Mouse (Mus musculus) left cerebral cortex, postnatal 14 days (tissue): Measurements from ENCODE around the gene Rxra. TPM values are rescaled to one million over a fixed set of nuclear protein-coding genes. Genes with fewer than 3 reads are reported as not detected.

Experiments
- DNase-seq, 2 experiments: peaks; one replicate each; pipeline ENCODE4 v3.0.0; 2021 to 2022; ENCODE audit warnings: low spot score in 2 of 2, mixed read lengths in 1 of 2
- intact Hi-C: fragments of 180-260 bp; cut with DNase I; formaldehyde crosslinking; loops from one replicate; pipeline ENCODE4 v1.15.1; 2025
- total RNA-seq, 2 experiments: library from RNA; stranded (reverse); gene quantifications; 2 replicates each; pipeline ENCODE4 v1.2.3; 2021

Gene Rxra
- total RNA-seq, 2 experiments from 2014 or later = 15.6 to 16.2 TPM

GRCm38 (mm10) chr2:27775006-27775405 is 98.8 kb downstream of the Rxra start:
- intact Hi-C loops = loop anchor here (10.0 kb wide), 1 partner anchor 430 kb away; no protein-coding TSS in a partner anchor
- no peak for DNase-seq

GRCm38 (mm10) chr2:27775625-27776024 is 99.4 kb downstream of the Rxra start:
- intact Hi-C loops = loop anchor here (10.0 kb wide), 1 partner anchor 429 kb away; no protein-coding TSS in a partner anchor
- DNase-seq = no peak

DNA sequence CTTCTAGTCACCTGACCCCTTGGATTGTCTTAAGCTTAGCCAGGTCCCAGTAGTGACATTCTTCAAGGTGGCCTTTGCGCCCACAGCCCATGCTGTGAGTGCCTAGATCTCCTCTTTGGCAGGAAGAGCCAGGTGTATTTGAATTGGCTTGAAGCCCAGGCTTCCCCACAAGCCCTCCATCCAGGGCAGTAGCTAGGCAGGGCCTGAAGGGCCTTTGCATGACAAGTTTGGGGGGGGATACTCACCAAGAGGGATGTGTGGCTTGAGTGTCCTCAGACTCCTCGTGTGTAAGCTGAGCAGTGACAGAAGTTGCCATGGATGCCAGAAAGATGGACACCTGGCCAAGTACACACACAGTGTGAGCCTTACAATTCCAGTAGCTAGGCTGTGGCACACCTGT is 101.5 kb downstream of the Rxra start:
- intact Hi-C loops = loop anchor here (10.0 kb wide), 1 partner anchor 427 kb away; no protein-coding TSS in a partner anchor
- DNase-seq = no peak

GRCm38 (mm10) chr2:27778289-27778688 is 102.0 kb downstream of the Rxra start:
- DNase-seq = no peak
- intact Hi-C loops = loop anchor here (10.0 kb wide), 1 partner anchor 427 kb away; no protein-coding TSS in a partner anchor

- DNase-seq = no peak
- intact Hi-C loops = loop anchor here (10.0 kb wide), 1 partner anchor 425 kb away; no protein-coding TSS in a partner anchor
These were observed 103.1 kb downstream of the Rxra start for GRCm38 (mm10) chr2:27779291-27779866.

DNA sequence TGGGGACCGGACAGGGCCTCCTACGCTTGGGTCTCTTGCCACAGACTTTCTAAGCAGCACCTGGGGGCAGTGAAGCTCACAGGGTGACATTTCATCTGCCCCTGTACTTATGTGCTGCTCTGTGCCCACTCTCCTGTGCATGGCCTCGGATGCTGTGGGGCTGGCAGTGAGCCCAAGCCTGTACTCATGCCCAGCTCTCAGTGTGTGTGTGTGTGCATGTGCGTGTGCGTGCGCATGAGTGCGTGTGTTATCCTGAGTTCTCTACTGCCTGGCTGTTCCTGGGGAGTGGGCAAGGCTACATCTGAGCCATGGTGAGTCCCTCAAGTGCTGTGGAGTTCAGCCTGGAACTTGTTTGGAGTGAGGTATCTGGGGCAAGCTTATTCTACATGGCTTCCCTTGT is 103.9 kb downstream of the Rxra start:
- DNase-seq = no peak
- intact Hi-C loops = no loop called here

- DNase-seq = no peak
- intact Hi-C loops = no loop called here
These were observed 109.1 kb downstream of the Rxra start for GRCm38 (mm10) chr2:27785363-27785762.

- peak in 1 of 2 experiments; percentile 46 for DNase-seq
- intact Hi-C loops = no loop called here
These were observed 109.8 kb downstream of the Rxra start for GRCm38 (mm10) chr2:27785973-27786417.

- intact Hi-C loops = no loop called here
These were observed 115.3 kb downstream of the Rxra start for GRCm38 (mm10) chr2:27791571-27791970.

DNA sequence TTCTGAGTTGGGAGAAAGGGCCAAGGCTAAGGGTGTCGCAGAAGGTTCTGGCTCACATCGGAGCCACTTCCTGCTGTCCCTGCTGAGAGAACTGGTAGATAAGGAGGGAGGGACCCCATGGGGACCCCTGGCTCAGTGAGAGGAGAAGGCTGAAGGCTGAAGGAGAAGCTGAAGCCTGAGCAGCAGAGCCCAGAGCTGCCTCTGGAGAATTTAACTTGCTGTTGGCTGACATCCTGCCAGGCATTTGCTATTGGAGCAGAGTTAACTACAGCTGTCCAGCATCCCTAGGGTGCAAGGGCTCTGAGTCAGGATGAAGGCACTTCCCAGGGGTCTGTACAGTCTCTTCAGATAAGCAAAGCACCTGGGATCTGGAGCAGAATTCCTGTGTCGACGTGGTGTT is 122.8 kb downstream of the Rxra start:
- DNase-seq = no peak
- intact Hi-C loops = no loop called here

More at GRCm38 (mm10) chr2:27791571-27791970, 115.3 kb downstream of the Rxra start:
- DNase-seq = no peak

- intact Hi-C loops = no loop called here
- DNase-seq = no peak
These were observed 124.8 kb downstream of the Rxra start for GRCm38 (mm10) chr2:27801041-27801440.

DNA sequence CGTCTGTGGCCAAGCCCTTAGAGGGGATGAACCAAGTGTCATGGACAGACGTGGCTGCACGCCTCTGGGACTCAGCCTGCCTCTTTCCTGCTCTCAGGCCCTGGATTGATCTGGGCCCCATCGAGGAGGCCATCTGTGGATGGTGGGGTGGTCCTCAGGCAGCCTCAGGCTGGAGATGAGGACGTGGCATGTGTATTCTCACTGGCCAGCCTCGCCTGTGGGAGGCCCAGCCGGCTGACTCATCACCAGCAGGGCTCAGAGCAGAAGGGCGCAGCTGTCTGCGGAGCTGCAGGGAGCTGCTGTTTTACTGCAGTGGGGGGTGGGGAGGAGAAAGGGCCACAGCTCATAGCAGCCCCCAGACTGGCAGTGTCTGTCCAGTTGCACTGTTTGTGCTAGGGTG is 126.3 kb downstream of the Rxra start:
- DNase-seq = peak; percentile 39 to 51
- intact Hi-C loops = no loop called here

DNA sequence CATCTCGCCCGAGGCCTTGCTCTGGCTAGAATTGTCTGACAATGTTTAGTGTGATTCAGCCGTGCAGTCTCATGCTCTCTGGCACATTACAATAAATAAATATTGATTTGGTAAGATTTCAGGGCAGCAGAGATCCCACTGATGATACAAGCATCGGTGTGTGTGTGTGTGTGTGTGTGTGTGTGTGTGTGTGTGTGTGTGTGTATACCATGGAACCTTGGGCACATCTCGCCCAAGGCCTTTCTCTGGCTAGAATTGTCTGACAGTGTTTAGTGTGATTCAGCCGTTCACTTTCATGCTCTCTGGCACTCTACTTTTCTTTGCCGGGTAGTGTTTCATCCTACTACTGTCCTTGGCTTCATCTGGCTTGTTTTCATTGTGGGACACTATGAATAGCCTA is 130.5 kb downstream of the Rxra start:
- intact Hi-C loops = no loop called here

DNA sequence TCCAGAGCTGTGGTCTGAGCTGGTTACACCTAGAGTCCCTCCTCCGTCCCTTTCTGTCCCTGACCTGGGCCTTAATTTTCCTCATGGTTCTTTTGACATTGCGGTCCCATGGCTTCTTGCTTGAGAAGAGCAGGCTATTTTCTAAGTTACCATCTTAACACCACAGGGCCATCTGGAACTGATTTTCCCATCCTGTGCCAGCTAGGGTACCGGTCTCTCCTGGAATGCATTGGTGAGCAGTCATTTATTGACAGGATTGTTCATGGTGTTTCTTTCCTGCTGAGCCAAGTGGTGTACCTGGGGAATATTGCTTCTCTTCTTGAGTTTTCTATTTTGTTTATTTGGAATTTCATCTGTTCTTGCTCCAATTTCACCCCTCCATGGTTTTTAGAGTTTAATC is 131.4 kb downstream of the Rxra start:
- no peak for DNase-seq
- intact Hi-C loops = no loop called here

More for the DNA sequence above, 130.5 kb downstream of the Rxra start:
- DNase-seq = no peak

GRCm38 (mm10) chr2:27809897-27810296 is 133.7 kb downstream of the Rxra start:
- intact Hi-C loops = no loop called here

More at GRCm38 (mm10) chr2:27809897-27810296, 133.7 kb downstream of the Rxra start:
- no peak for DNase-seq

Other genes with a start within 250 kb of the Rxra start
- 10 to 100 TPM; 15.9 to 18.9 TPM for gene Vav2, start 249.4 kb upstream of the Rxra start, total RNA-seq
- 10 to 100 TPM; 27.9 to 28.5 TPM for gene Brd3os, start 234.1 kb upstream of the Rxra start, total RNA-seq
- 10 to 100 TPM; 61.3 to 64.0 TPM for gene Brd3, start 168.8 kb upstream of the Rxra start, total RNA-seq
- gene Wdr5, start 161.3 kb upstream of the Rxra start, total RNA-seq = 10 to 100 TPM; 34.9 to 37.3 TPM
- gene Col5a1, start 210.0 kb downstream of the Rxra start, total RNA-seq = 10 to 100 TPM; 10.8 to 13.3 TPM